In the genomic region with DNA sequence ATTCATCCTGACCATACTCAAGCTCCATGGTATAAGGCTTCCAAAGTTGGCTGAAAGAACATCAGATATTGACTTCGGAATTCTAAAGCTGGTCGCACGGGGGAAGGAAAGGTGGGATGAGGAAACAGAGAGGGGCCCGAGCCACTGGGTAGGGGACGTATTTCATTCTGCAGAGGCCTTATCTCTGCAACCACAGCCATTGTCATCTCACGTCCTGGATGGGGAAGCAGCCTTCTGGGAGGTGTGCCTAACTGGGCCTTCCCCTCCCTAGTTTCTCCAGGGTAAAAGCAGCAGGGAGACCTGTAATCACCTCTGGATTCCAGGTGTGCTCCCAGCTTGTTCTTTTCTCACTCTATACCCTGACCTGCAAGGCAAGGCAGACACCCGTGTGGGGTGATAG, we compare ENCODE assay signal across 21 mouse cellular contexts.
DNase-seq lines count a peak whose midpoint lies in the region; ATAC-seq and TF ChIP-seq lines count a peak whose summit lies in the region.
"Had no signal": no experiment of that assay in that cellular context is flagged by ENCODE, and none has a peak within 500 bp of the region (broad histone marks: within the 10 kb centered on the region; RNA-seq: fewer than 3 reads in every experiment).

No protein-coding gene starts in this region.

- TF ChIP-seq RAD21 in MEL (IDR thresholded peaks at IDR 0.05; ENCODE audit: low read depth, low read length) = no peak

- no peak for TF ChIP-seq POLR2A in MEL (IDR thresholded peaks at IDR 0.05; ENCODE audit: control insufficient read depth in 1 of 2, insufficient read depth in 1 of 2, low read depth in 1 of 2, low read length in 2 of 2, poor library complexity in 1 of 2)

- H3K4me2 ChIP-seq in intestine, embryonic 16.5 days (ENCODE audit: low read depth, low read length) = no peak overlapping the region
- H3K4me2 ChIP-seq in hindbrain, embryonic 12.5 days (replicated peaks) = no peak overlapping the region

- WGBS in intestine, embryonic 16.5 days = 76% methylated on average over 7 of the region's 7 CpGs
- 85% methylated on average over 7 of the region's 7 CpGs for WGBS in hindbrain, embryonic 12.5 days

- H3K36me3 ChIP-seq in MEL (ENCODE audit: control insufficient read depth in 1 of 2, insufficient read depth in 2 of 2, low read length in 2 of 2) = peaks cover 0 to 5% of the 10 kb centered on the region in 2 experiments; a peak in 2 of 4 replicates
- H3K36me3 ChIP-seq in intestine, embryonic 16.5 days (ENCODE audit: control insufficient read depth, insufficient read depth, low read length) = no peaks in the 10 kb centered on the region
- H3K36me3 ChIP-seq in hindbrain, embryonic 12.5 days = no peaks in the 10 kb centered on the region
- H3K36me3 ChIP-seq: G1E had no signal

- TF ChIP-seq CTCF in MEL (IDR thresholded peaks at IDR 0.05 in 2 of 3, conservative IDR thresholded peaks at IDR 0.05 in 1 of 3; ENCODE audit: control insufficient read depth in 1 of 3, insufficient read depth in 1 of 3, low read depth in 2 of 3, low read length in 3 of 3, poor library complexity in 1 of 3, severe bottlenecking in 1 of 3) = no peak

- DNase-seq in MEL (ENCODE audit: low read depth, low spot score) = peak; percentile 54
- peak; percentile 37 for DNase-seq in MEL-GATA-1-ER (ENCODE audit: extremely low read depth, low read depth)
- DNase-seq: adrenal gland, adult 2 months; adrenal gland, adult 8-10 months; adrenal gland, postnatal 10 days; adrenal gland, postnatal 14 days; adrenal gland, postnatal 25 days; adrenal gland, postnatal 36 days; B cell, adult 2 months; cerebellum, adult 11 months; cerebellum, adult 11-12 months; cerebellum, adult 18-20 months; cerebellum, adult 2 months; cerebellum, adult 8-10 months had no signal

- peaks cover 3 to 12% of the 10 kb centered on the region in 2 experiments; a peak in 3 of 4 replicates for H3K4me1 ChIP-seq in MEL (ENCODE audit: control insufficient read depth in 1 of 2, insufficient read depth in 2 of 2, low read length in 2 of 2)
- H3K4me1 ChIP-seq in intestine, embryonic 16.5 days (ENCODE audit: control insufficient read depth, insufficient read depth, low read length) = no peaks in the 10 kb centered on the region
- no peaks in the 10 kb centered on the region for H3K4me1 ChIP-seq in hindbrain, embryonic 12.5 days

- H3K27ac ChIP-seq in MEL (ENCODE audit: control insufficient read depth, low read depth, low read length) = no peak overlapping the region
- H3K27ac ChIP-seq in intestine, embryonic 16.5 days (ENCODE audit: low read length) = no peak overlapping the region
- no peak overlapping the region for H3K27ac ChIP-seq in hindbrain, embryonic 12.5 days

- no peaks in the 10 kb centered on the region for H3K27me3 ChIP-seq in MEL (ENCODE audit: control insufficient read depth in 1 of 2, insufficient read depth in 2 of 2, low read length in 2 of 2)
- H3K27me3 ChIP-seq in intestine, embryonic 16.5 days (replicated peaks; ENCODE audit: control insufficient read depth, insufficient read depth, low read length) = no peaks in the 10 kb centered on the region
- no peaks in the 10 kb centered on the region; the same call in 1 of the 2 replicates for H3K27me3 ChIP-seq in hindbrain, embryonic 12.5 days
- H3K27me3 ChIP-seq: CH12.LX, Patski had no signal

- H3K9ac ChIP-seq in MEL (ENCODE audit: control insufficient read depth, low read depth, low read length, poor library complexity, severe bottlenecking) = no peak overlapping the region
- no peak overlapping the region for H3K9ac ChIP-seq in intestine, embryonic 16.5 days (ENCODE audit: low read depth, low read length)
- no peak overlapping the region for H3K9ac ChIP-seq in hindbrain, embryonic 12.5 days

- no peak for TF ChIP-seq EP300 in MEL (IDR thresholded peaks at IDR 0.05; ENCODE audit: low read depth in 1 of 2, low read length in 2 of 2)

- ATAC-seq in intestine, embryonic 16.5 days = no peak
- ATAC-seq in hindbrain, embryonic 12.5 days (ENCODE audit: low FRiP score) = no peak
- ATAC-seq: activated CD4-positive, CD25-positive, alpha-beta regulatory T cell, adult 4 months; CD4-positive, CD25-positive, alpha-beta regulatory T cell, adult 4 months; Patski had no signal

- H3K79me2 ChIP-seq in MEL (ENCODE audit: control insufficient read depth, insufficient read depth, low read length, poor library complexity) = no peaks in the 10 kb centered on the region

- no peaks in the 10 kb centered on the region for H3K9me3 ChIP-seq in MEL (replicated peaks; ENCODE audit: insufficient read depth, low read length)
- no peaks in the 10 kb centered on the region for H3K9me3 ChIP-seq in intestine, embryonic 16.5 days (ENCODE audit: control insufficient read depth, low read length)
- H3K9me3 ChIP-seq in hindbrain, embryonic 12.5 days (replicated peaks) = no peaks in the 10 kb centered on the region
- H3K9me3 ChIP-seq: G1E had no signal

- no peak overlapping the region for H3K4me3 ChIP-seq in MEL (ENCODE audit: control insufficient read depth in 1 of 2, insufficient read depth in 1 of 2, low read depth in 2 of 2, low read length in 2 of 2)
- H3K4me3 ChIP-seq in intestine, embryonic 16.5 days (ENCODE audit: low read length) = no peak overlapping the region
- H3K4me3 ChIP-seq in hindbrain, embryonic 12.5 days = no peak overlapping the region

TF ChIP-seq in MEL, 35 proteins besides CTCF, POLR2A, EP300 and RAD21:
- TF ChIP-seq GATA1 (IDR thresholded peaks at IDR 0.05; ENCODE audit: low read depth, low read length) (peak; percentile 64), MXI1 (IDR thresholded peaks at IDR 0.05; ENCODE audit: low read depth, low read length) (no peak)
